Mouse (Mus musculus): ENCODE data around the gene Fam208a. TPM values are rescaled to one million over a fixed set of nuclear protein-coding genes. Genes with fewer than 3 reads are reported as not detected.

Gene Fam208a
- polyA plus RNA-seq, 1 experiment from 2014 or later = 11.8 TPM

DNA sequence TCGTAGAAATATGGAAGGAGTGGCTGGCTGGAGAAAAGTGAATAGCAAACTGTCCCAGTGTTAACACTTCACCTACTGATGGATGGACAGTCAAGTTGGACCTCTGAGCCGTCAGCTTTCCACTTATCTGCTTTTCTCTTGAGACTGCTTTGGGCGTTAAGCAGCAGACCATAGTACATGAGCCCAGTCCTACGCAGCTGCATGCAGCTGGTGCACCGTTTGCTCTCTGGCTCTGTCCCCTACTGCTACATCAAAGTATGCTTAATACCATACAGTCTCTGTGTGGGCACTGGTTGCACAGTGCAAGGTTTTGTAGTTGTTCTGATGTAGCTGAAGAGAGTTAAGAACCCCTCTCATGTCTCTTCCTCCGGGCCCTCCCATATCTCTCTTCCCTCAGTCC, 28.1 kb upstream of the Fam208a start:
- peaks cover 14% of the 10 kb centered on the region for H3K36me3 ChIP-seq
- H3K4me3 ChIP-seq = no peak overlapping the region
- H3K27me3 ChIP-seq (ENCODE audit: insufficient read depth, poor library complexity, severe bottlenecking) = no peaks in the 10 kb centered on the region
- H3K9me3 ChIP-seq = no peaks in the 10 kb centered on the region
- H3K27ac ChIP-seq = no peak overlapping the region
- no peaks in the 10 kb centered on the region for H3K4me1 ChIP-seq
- WGBS = 70% methylated on average over 6 of the region's 6 CpGs
- no peak for DNase-seq (ENCODE audit: low spot score)

GRCm38 (mm10) chr14:27401717-27402278, 26.8 kb upstream of the Fam208a start:
- WGBS = 78% methylated on average over 12 of the region's 12 CpGs
- Histone ChIP-seq H3K4me1 (no peaks in the 10 kb centered on the region), H3K4me3 (no peak overlapping the region), H3K9me3 (no peaks in the 10 kb centered on the region), H3K27ac (no peak overlapping the region), H3K36me3 (peaks cover 19% of the 10 kb centered on the region), H3K27me3 (ENCODE audit: insufficient read depth, poor library complexity, severe bottlenecking) (no peaks in the 10 kb centered on the region)
- DNase-seq (ENCODE audit: low spot score) = no peak

DNA sequence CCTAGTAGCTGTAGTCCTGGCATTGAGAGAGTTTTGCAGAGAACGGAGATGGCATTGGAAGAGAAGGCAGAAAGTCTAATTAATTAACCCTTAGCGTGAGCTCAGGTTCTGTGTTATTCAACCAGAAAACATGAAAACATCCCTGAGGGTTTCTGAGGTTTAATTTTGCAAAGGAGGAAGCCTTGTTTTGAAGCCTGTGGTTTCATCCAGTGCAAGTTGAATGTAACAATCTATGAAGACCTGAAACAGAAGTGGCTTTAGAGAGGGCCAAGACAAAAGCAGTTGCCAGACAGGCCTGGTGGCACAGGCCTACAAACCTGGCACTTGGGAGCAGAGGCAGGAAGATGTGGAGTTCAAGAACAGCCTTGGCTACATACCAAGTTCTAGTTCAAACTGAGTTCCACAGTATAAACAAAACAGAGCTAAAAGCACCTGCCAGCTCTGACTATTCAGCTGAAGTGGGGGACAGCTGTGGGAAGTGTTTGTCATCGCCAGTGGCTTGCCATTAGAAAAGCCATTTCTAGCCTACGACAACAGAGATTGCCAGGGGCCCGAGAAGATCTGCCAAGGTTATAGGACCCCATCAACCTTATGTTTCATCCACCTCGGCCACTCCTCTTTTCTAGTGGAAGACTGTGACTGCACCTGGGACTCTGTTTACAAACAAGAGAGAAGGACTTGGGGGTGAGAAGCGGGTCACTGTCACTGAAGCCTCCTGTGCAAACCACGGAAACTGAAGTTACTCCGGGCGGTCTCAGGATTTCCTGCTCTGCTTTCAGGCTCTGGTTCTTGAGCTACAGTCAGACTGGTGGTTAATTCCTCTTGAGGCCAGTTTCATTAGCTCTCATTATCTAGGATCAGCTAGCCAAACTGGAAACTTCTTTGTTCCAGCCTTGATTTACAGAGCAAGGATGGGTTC, 26.0 kb upstream of the Fam208a start:
- H3K9me3 ChIP-seq = no peaks in the 10 kb centered on the region
- no peaks in the 10 kb centered on the region for H3K4me1 ChIP-seq
- DNase-seq (ENCODE audit: low spot score) = no peak
- WGBS = 76% methylated on average over 10 of the region's 10 CpGs
- H3K27me3 ChIP-seq (ENCODE audit: insufficient read depth, poor library complexity, severe bottlenecking) = no peaks in the 10 kb centered on the region
- peaks cover 19% of the 10 kb centered on the region for H3K36me3 ChIP-seq
- H3K27ac ChIP-seq = no peak overlapping the region
- H3K4me3 ChIP-seq = no peak overlapping the region

GRCm38 (mm10) chr14:27405452-27405851, 23.2 kb upstream of the Fam208a start:
- H3K9me3 ChIP-seq = no peaks in the 10 kb centered on the region
- no peaks in the 10 kb centered on the region for H3K4me1 ChIP-seq
- no peak overlapping the region for H3K4me3 ChIP-seq
- no peak for DNase-seq (ENCODE audit: low spot score)
- H3K27ac ChIP-seq = no peak overlapping the region
- H3K36me3 ChIP-seq = peaks cover 19% of the 10 kb centered on the region
- WGBS = 89% methylated on average over 4 of the region's 4 CpGs
- no peaks in the 10 kb centered on the region for H3K27me3 ChIP-seq (ENCODE audit: insufficient read depth, poor library complexity, severe bottlenecking)

DNA sequence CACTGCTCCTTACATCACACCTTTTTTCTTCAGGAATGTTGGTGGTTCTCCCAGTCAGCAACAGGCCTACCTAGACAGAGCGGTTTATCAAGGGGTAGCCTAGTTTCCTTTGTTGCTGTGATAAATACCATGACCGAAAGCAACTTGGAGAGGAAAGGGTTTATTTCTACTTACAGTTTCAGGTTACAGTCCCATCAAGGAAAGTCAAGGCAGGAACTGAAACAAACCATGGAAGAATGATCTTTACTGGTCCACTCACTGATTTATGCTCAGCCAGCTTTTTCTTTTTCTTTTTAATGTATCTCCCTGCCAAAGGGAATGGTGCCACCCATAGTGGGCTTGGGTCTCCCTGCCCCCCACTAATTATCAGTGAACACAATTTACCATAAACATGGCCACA, 22.7 kb upstream of the Fam208a start:
- no peaks in the 10 kb centered on the region for H3K9me3 ChIP-seq
- H3K27me3 ChIP-seq (ENCODE audit: insufficient read depth, poor library complexity, severe bottlenecking) = no peaks in the 10 kb centered on the region
- H3K4me3 ChIP-seq = no peak overlapping the region
- H3K27ac ChIP-seq = no peak overlapping the region
- 88% methylated on average over 2 of the region's 2 CpGs for WGBS
- DNase-seq (ENCODE audit: low spot score) = no peak
- H3K4me1 ChIP-seq = no peaks in the 10 kb centered on the region
- peaks cover 19% of the 10 kb centered on the region for H3K36me3 ChIP-seq

- peaks cover 13% of the 10 kb centered on the region for H3K36me3 ChIP-seq
- no peaks in the 10 kb centered on the region for H3K27me3 ChIP-seq (ENCODE audit: insufficient read depth, poor library complexity, severe bottlenecking)
- H3K9me3 ChIP-seq = no peaks in the 10 kb centered on the region
- H3K4me3 ChIP-seq = no peak overlapping the region
- H3K4me1 ChIP-seq = no peaks in the 10 kb centered on the region
- no peak for DNase-seq (ENCODE audit: low spot score)
- 77% methylated on average over 3 of the region's 3 CpGs for WGBS
- no peak overlapping the region for H3K27ac ChIP-seq
Measured at GRCm38 (mm10) chr14:27408240-27408639, 20.4 kb upstream of the Fam208a start.

- Histone ChIP-seq H3K36me3 (peaks cover 6% of the 10 kb centered on the region; the same call in 1 of the 2 replicates), H3K27ac (no peak overlapping the region), H3K9me3 (no peaks in the 10 kb centered on the region), H3K4me1 (no peaks in the 10 kb centered on the region), H3K27me3 (ENCODE audit: insufficient read depth, poor library complexity, severe bottlenecking) (no peaks in the 10 kb centered on the region), H3K4me3 (no peak overlapping the region)
- WGBS = 48% methylated on average over 3 of the region's 3 CpGs
- DNase-seq (ENCODE audit: low spot score) = no peak
Measured at GRCm38 (mm10) chr14:27409662-27410061, 19.0 kb upstream of the Fam208a start.

- WGBS = 90% methylated on average over 7 of the region's 7 CpGs
- DNase-seq (ENCODE audit: low spot score) = no peak
- Histone ChIP-seq H3K4me3 (no peak overlapping the region), H3K27me3 (ENCODE audit: insufficient read depth, poor library complexity, severe bottlenecking) (no peaks in the 10 kb centered on the region), H3K9me3 (no peaks in the 10 kb centered on the region), H3K27ac (no peak overlapping the region), H3K4me1 (no peaks in the 10 kb centered on the region), H3K36me3 (no peaks in the 10 kb centered on the region)
Measured at GRCm38 (mm10) chr14:27411492-27411891, 17.1 kb upstream of the Fam208a start.

- WGBS = 80% methylated on average over 8 of the region's 8 CpGs
- Histone ChIP-seq H3K4me1 (no peaks in the 10 kb centered on the region), H3K36me3 (no peaks in the 10 kb centered on the region), H3K27ac (no peak overlapping the region), H3K27me3 (ENCODE audit: insufficient read depth, poor library complexity, severe bottlenecking) (no peaks in the 10 kb centered on the region), H3K9me3 (no peaks in the 10 kb centered on the region), H3K4me3 (no peak overlapping the region)
- DNase-seq (ENCODE audit: low spot score) = no peak
Measured at GRCm38 (mm10) chr14:27412699-27413098, 15.9 kb upstream of the Fam208a start.

GRCm38 (mm10) chr14:27413961-27414360, 14.7 kb upstream of the Fam208a start:
- Histone ChIP-seq H3K9me3 (no peaks in the 10 kb centered on the region), H3K27me3 (ENCODE audit: insufficient read depth, poor library complexity, severe bottlenecking) (no peaks in the 10 kb centered on the region), H3K4me3 (no peak overlapping the region), H3K4me1 (no peaks in the 10 kb centered on the region), H3K36me3 (no peaks in the 10 kb centered on the region), H3K27ac (no peak overlapping the region)
- WGBS = 43% methylated on average over 4 of the region's 4 CpGs
- DNase-seq (ENCODE audit: low spot score) = no peak

DNA sequence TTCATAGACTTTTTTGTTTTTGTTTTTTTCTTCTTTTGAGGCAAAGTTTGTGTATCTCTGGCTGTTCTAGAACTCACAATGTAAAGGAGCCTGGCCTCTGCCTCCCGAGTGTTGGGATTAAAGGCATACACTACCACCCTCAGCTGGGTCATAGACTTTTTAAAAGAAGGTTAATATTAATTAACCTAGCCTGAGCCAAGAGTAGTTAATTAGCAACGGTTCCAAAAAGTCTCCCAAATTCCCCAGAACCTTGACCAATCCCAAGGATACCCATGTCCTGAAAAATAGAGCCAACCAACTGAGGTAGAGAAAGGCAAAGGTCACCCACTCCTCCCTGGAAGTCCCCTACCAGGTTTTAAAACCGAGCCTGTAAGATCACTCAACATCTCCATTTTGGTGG, 7.8 kb upstream of the Fam208a start:
- Histone ChIP-seq H3K9me3 (no peaks in the 10 kb centered on the region), H3K36me3 (peaks cover 4% of the 10 kb centered on the region; the same call in 1 of the 2 replicates)
- WGBS = 71% methylated on average over 3 of the region's 3 CpGs

DNA sequence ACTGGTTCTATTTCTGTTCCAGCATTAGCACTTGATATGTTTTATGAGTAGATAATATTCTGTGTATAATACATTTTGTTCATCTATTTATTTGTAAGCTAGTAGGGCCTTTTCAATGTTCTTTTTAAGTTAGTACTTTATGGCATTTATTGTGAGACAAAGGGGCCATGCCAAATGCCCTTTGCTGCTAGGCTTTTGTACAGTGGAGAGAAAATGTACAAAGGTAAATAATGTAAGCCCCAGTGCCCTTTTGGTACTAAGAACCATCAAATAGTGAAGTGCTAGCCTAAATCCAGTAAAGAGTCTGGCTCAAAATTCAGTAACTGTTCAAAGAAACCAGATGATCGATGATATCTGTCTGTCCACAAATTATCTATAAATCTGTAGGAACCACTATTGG, 6.3 kb upstream of the Fam208a start:
- 96% methylated on average over 1 of the region's 1 CpGs for WGBS
- Histone ChIP-seq H3K4me1 (no peaks in the 10 kb centered on the region), H3K9me3 (no peaks in the 10 kb centered on the region), H3K27me3 (ENCODE audit: insufficient read depth, poor library complexity, severe bottlenecking) (no peaks in the 10 kb centered on the region), H3K4me3 (no peak overlapping the region), H3K36me3 (peaks cover 4% of the 10 kb centered on the region; the same call in 1 of the 2 replicates), H3K27ac (no peak overlapping the region)
- no peak for DNase-seq (ENCODE audit: low spot score)

More for the DNA sequence above, 7.8 kb upstream of the Fam208a start:
- no peak for DNase-seq (ENCODE audit: low spot score)
- no peaks in the 10 kb centered on the region for H3K27me3 ChIP-seq (ENCODE audit: insufficient read depth, poor library complexity, severe bottlenecking)
- no peak overlapping the region for H3K27ac ChIP-seq
- H3K4me3 ChIP-seq = no peak overlapping the region
- no peaks in the 10 kb centered on the region for H3K4me1 ChIP-seq

GRCm38 (mm10) chr14:27428973-27429711, 508 bp downstream of the Fam208a start:
- Histone ChIP-seq H3K27ac (peak overlapping the region; percentile 100), H3K27me3 (ENCODE audit: insufficient read depth, poor library complexity, severe bottlenecking) (no peaks in the 10 kb centered on the region), H3K4me1 (peaks cover 8% of the 10 kb centered on the region; the same call in 1 of the 2 replicates), H3K9me3 (peaks cover 3% of the 10 kb centered on the region; the same call in 1 of the 2 replicates), H3K4me3 (peak overlapping the region; percentile 84), H3K36me3 (peaks cover 36% of the 10 kb centered on the region)
- peak; percentile 94 for DNase-seq (ENCODE audit: low spot score)
- WGBS = under 1% methylated on average over 78 of the region's 78 CpGs
